ENCODE assay signal across 5 mouse cellular contexts in the genomic region with DNA sequence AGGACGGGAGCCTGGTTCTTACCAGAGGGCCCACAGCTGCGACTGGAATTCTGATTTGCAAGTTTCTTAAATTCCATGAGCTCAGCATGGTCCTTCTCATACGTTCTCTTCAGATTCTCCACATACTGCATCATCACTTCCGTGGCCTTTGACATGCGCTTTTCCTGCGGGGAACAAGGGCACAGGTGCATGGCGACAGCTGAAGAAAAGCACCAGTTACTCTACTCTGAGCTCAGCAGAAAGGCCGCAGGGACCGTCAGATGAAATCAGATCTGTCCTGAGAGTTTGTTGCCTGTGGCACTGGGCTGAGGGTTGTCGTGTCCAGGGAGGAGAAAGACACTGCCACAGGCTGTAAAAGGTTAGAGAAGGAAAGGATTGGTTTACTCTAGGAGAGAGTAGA. TPM values are rescaled to one million over a fixed set of nuclear protein-coding genes. Genes with fewer than 3 reads are reported as not detected.
A peak's percentile ranks its signal among the peaks of the same experiment; 100 is the strongest.
DNase-seq lines count a peak whose midpoint lies in the region; ATAC-seq and TF ChIP-seq lines count a peak whose summit lies in the region.
"Not testable (repeated sequence)": the region's sequence is repeated elsewhere in the genome, so short reads cannot be mapped to it uniquely, and the experiment has no call there.
"Had no signal": no experiment of that assay in that cellular context is flagged by ENCODE, and none has a peak within 500 bp of the region (broad histone marks: within the 10 kb centered on the region; RNA-seq: fewer than 3 reads in every experiment).

No protein-coding gene starts in this region.

- not testable (repeated sequence) for TF ChIP-seq POLR2A in limb, embryonic 14.5 days (IDR thresholded peaks at IDR 0.05; ENCODE audit: borderline replicate concordance, extremely low read depth, insufficient read depth, insufficient read length); myocyte (IDR thresholded peaks at IDR 0.05; ENCODE audit: insufficient read length, low read depth)

- DNase-seq in heart, embryonic 10.5 days (ENCODE audit: low spot score), result peak; percentile 63
- not testable (repeated sequence) for DNase-seq in limb, embryonic 14.5 days (ENCODE audit: low spot score)

- not testable (repeated sequence) for H3K9me3 ChIP-seq in embryonic facial prominence, embryonic 15.5 days (replicated peaks); heart, embryonic 10.5 days; limb, embryonic 14.5 days (ENCODE audit: control insufficient read depth, low read length)

- not testable (repeated sequence) for H3K4me3 ChIP-seq in embryonic facial prominence, embryonic 15.5 days (replicated peaks); heart, embryonic 10.5 days; limb, embryonic 14.5 days (replicated peaks; ENCODE audit: low read length); myocyte

- H3K79me2 ChIP-seq in myocyte (ENCODE audit: control insufficient read depth, insufficient read depth), result not testable (repeated sequence)

- not testable (repeated sequence) for H3K36me3 ChIP-seq in embryonic facial prominence, embryonic 15.5 days; heart, embryonic 10.5 days; limb, embryonic 14.5 days (ENCODE audit: control insufficient read depth, insufficient read depth, low read length); myocyte (ENCODE audit: control insufficient read depth, insufficient read depth)

- ATAC-seq in embryonic facial prominence, embryonic 15.5 days (ENCODE audit: insufficient number of reproducible peaks, low FRiP score, low TSS enrichment, low read depth), result 0 out of 2 replicates have a peak, but pooled peaks have one; percentile 57
- ATAC-seq in limb, embryonic 14.5 days (ENCODE audit: low FRiP score, low read depth), result peak; percentile 83

- not testable (repeated sequence) for H3K27me3 ChIP-seq in embryonic facial prominence, embryonic 15.5 days; heart, embryonic 10.5 days (ENCODE audit: insufficient read depth, poor library complexity, severe bottlenecking); limb, embryonic 14.5 days (ENCODE audit: control insufficient read depth, insufficient read depth, low read length); myocyte (ENCODE audit: control insufficient read depth, insufficient read depth, insufficient read length)

- H3K9ac ChIP-seq in embryonic facial prominence, embryonic 15.5 days; limb, embryonic 14.5 days (ENCODE audit: low read depth, low read length, severe bottlenecking): not testable (repeated sequence)

- H3K4me1 ChIP-seq in embryonic facial prominence, embryonic 15.5 days; limb, embryonic 14.5 days (ENCODE audit: control insufficient read depth, insufficient read depth, low read length): not testable (repeated sequence)
- peaks cover 22% of the 10 kb centered on the region for H3K4me1 ChIP-seq in heart, embryonic 10.5 days

- H3K4me2 ChIP-seq in embryonic facial prominence, embryonic 15.5 days (replicated peaks); limb, embryonic 14.5 days (replicated peaks; ENCODE audit: low read depth, low read length, severe bottlenecking); myocyte (ENCODE audit: low read depth): not testable (repeated sequence)

- WGBS in embryonic facial prominence, embryonic 15.5 days, result 64% methylated on average over 10 of the region's 10 CpGs
- 75% methylated on average over 10 of the region's 10 CpGs for WGBS in heart, embryonic 10.5 days
- 73% methylated on average over 10 of the region's 10 CpGs for WGBS in limb, embryonic 14.5 days

- not testable (repeated sequence) for H3ac ChIP-seq in myocyte (ENCODE audit: control insufficient read depth, insufficient read length)

- H3K27ac ChIP-seq in embryonic facial prominence, embryonic 15.5 days (replicated peaks); heart, embryonic 10.5 days; limb, embryonic 14.5 days (replicated peaks; ENCODE audit: low read depth, low read length): not testable (repeated sequence)

TF ChIP-seq in myocyte, 11 proteins besides CTCF, POLR2A, EP300 and RAD21:
- TF ChIP-seq MYOD1 (IDR thresholded peaks at IDR 0.05; ENCODE audit: control insufficient read depth in 1 of 3, insufficient read length in 2 of 3, low read depth in 2 of 3) (peak in 2 of 3 experiments; percentile 8 to 61), MYOG (IDR thresholded peaks at IDR 0.05; ENCODE audit: control insufficient read depth in 1 of 3, insufficient read depth in 1 of 3, insufficient read length in 2 of 3, low read depth in 2 of 3) (peak in 1 of 3 experiments; percentile 47), TCF12 (IDR thresholded peaks at IDR 0.05; ENCODE audit: insufficient read depth, poor library complexity, severe bottlenecking) (peak; percentile 16)
TF ChIP-seq in myocyte: peak in this region for 3; not testable (repeated sequence) for 8.

RNA-seq across cellular contexts. Expression of a gene that starts 32.7 kb away (rescaled TPM):
- 14.4 and 14.5 TPM in 2 replicates for polyA plus RNA-seq in embryonic facial prominence, embryonic 15.5 days (2015; fragmentation: Nextera tagmentation; extraction: Ambion mirVana)
- 1.6 and 3.6 TPM in 2 replicates for polyA plus RNA-seq in heart, embryonic 10.5 days (2016; fragmentation: Nextera tagmentation; extraction: Ambion mirVana)
- 9.7 and 10.6 TPM in 2 replicates for polyA plus RNA-seq in limb, embryonic 14.5 days (2012; rRNA removed)
- polyA plus RNA-seq in limb, embryonic 14.5 days (2014; fragmentation: Nextera tagmentation; extraction: Ambion mirVana), result 5.1 and 10.2 TPM in 2 replicates
- not detected for polyA plus RNA-seq in myocyte (2012; fragmentation: generic; extraction: Trizol)
- polyA plus RNA-seq: C2C12 had no signal

RNA-seq across cellular contexts. Expression of a gene that starts 51.5 kb away (rescaled TPM):
- 21.4 and 22.5 TPM in 2 replicates for polyA plus RNA-seq in embryonic facial prominence, embryonic 15.5 days (2015; fragmentation: Nextera tagmentation; extraction: Ambion mirVana)
- 29.3 and 31.6 TPM in 2 replicates for polyA plus RNA-seq in heart, embryonic 10.5 days (2016; fragmentation: Nextera tagmentation; extraction: Ambion mirVana)
- polyA plus RNA-seq in limb, embryonic 14.5 days (2012; rRNA removed), result 19.4 and 22.0 TPM in 2 replicates
- 21.6 and 22.3 TPM in 2 replicates for polyA plus RNA-seq in limb, embryonic 14.5 days (2014; fragmentation: Nextera tagmentation; extraction: Ambion mirVana)
- 12.3 TPM for polyA plus RNA-seq in myocyte (2012; fragmentation: generic; extraction: Trizol)
